Mouse (Mus musculus) intestine, embryonic 15.5 days (tissue): Measurements from ENCODE around the gene Pld2. TPM values are rescaled to one million over a fixed set of nuclear protein-coding genes. Genes with fewer than 3 reads are reported as not detected.
A peak's percentile ranks its signal among the peaks of the same experiment; 100 is the strongest.
"Not testable (repeated sequence)": the region's sequence is repeated elsewhere in the genome, so short reads cannot be mapped to it uniquely, and the experiment has no call there.

ENCODE experiments used
- ATAC-seq: fragments of 200-750 bp; cut with Nextera tagmentation; 2 replicates; pipeline ENCODE4 v1.8.0; 2017; ENCODE audit warnings: moderate TSS enrichment, moderate library complexity
- H3K27ac ChIP-seq: fragments of 300-500 bp; sonication (generic); 2 replicates; pipeline ENCODE4 v1.5.1; 2015; ENCODE audit warnings: mild to moderate bottlenecking, inconsistent platforms
- H3K27me3 ChIP-seq: fragments of 300-500 bp; sonication (generic); replicated peaks from 2 replicates; pipeline ENCODE4 v1.6.1; 2015; ENCODE audit warnings: inconsistent platforms
- H3K36me3 ChIP-seq: fragments of 300-500 bp; sonication (generic); 2 replicates; pipeline ENCODE4 v1.6.1; 2015; ENCODE audit warnings: inconsistent platforms
- H3K4me1 ChIP-seq: fragments of 300-500 bp; sonication (generic); replicated peaks from 2 replicates; pipeline ENCODE4 v1.6.1; 2015; ENCODE audit warnings: inconsistent platforms
- H3K4me2 ChIP-seq: fragments of 300-500 bp; sonication (generic); replicated peaks from 2 replicates; pipeline ENCODE4 v1.6.1; 2015; ENCODE audit warnings: mild to moderate bottlenecking, inconsistent platforms
- H3K4me3 ChIP-seq: fragments of 300-500 bp; sonication (generic); replicated peaks from 2 replicates; pipeline ENCODE4 v1.5.1; 2015; ENCODE audit warnings: inconsistent platforms
- H3K9ac ChIP-seq: fragments of 300-500 bp; sonication (generic); 2 replicates; pipeline ENCODE4 v1.6.1; 2015; ENCODE audit warnings: inconsistent platforms
- H3K9me3 ChIP-seq: fragments of 300-500 bp; sonication (generic); 2 replicates; pipeline ENCODE4 v1.6.1; 2016; ENCODE audit warnings: inconsistent platforms
- WGBS: fragments of 180-500 bp; shearing (Covaris S2); methylation state at CpG from one replicate; pipeline ENCODE4 v1.1.7; 2015; 5-methylcytosine and 5-hydroxymethylcytosine counted together
- polyA plus RNA-seq: library from polyadenylated mRNA; unstranded; fragments of >200 nt; fragmentation: Nextera tagmentation; extraction: Ambion mirVana; gene quantifications from 2 replicates; pipeline ENCODE4 v1.2.1, GENCODE M21; 2015

Gene Pld2
- polyA plus RNA-seq, 1 experiment from 2014 or later, result 10.3 TPM

DNA sequence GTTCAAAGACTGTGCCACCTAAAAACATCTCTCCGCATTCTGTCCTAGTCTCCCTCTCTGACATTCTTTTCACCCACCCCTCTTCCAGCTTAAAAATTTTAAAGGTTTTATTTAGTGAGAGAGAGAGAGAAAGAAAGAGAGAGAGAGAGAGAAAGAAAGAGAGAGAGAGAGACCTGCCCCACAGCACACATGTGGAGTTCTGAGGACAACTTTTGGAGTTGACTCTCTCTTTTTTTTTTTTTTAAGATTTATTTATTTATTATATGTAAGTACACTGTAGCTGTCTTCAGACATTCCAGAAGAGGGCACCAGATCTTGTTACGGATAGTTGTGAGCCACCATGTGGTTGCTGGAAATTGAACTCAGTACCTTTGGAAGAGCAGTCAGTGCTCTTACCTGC lies 8.8 kb upstream of the Pld2 start:
- H3K27ac ChIP-seq, H3K4me3 ChIP-seq, H3K9ac ChIP-seq, H3K27me3 ChIP-seq, H3K4me1 ChIP-seq, H3K4me2 ChIP-seq, ATAC-seq, H3K9me3 ChIP-seq: not testable (repeated sequence)
- peaks cover 15% of the 10 kb centered on the region for H3K36me3 ChIP-seq
- WGBS, result 88% methylated on average over 2 of the region's 2 CpGs

DNA sequence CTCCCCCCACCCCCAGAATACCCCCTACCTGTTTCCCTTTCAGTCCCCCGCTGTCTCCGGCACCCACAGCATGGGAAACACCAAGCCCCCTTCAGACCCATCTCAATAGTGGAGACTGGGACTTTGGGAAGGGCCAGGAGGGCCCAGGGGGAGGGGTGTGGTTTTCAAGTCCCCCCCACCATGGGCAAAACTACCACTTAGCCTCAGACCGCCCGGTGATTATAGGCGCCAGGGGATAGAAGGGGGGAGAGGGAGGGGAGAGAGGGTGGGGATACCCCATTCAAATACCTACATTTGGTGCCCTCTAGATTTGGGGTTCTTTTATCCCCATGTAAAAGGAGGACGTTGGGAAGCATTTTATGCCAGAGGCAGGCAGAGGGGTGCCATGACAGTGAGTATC lies 7.0 kb upstream of the Pld2 start, which contains the start of gene Gm40193:
TSS of gene Gm40193 (minus strand) at position 101 of the 400 bp plus-strand sequence.
- H3K4me2 ChIP-seq, result no peak within 1 kb of the TSS
- H3K27ac ChIP-seq, result no peak within 1 kb of the TSS
- H3K9me3 ChIP-seq, result no peaks in the 10 kb centered on the region
- 87% methylated on average over 6 of the region's 6 CpGs for WGBS
- no peak within 1 kb of the TSS for H3K4me3 ChIP-seq
- peaks cover 3% of the 10 kb centered on the region for H3K36me3 ChIP-seq
- no peaks in the 10 kb centered on the region for H3K27me3 ChIP-seq
- ATAC-seq, result no peak
- no peak within 1 kb of the TSS for H3K9ac ChIP-seq
- no peaks in the 10 kb centered on the region for H3K4me1 ChIP-seq

DNA sequence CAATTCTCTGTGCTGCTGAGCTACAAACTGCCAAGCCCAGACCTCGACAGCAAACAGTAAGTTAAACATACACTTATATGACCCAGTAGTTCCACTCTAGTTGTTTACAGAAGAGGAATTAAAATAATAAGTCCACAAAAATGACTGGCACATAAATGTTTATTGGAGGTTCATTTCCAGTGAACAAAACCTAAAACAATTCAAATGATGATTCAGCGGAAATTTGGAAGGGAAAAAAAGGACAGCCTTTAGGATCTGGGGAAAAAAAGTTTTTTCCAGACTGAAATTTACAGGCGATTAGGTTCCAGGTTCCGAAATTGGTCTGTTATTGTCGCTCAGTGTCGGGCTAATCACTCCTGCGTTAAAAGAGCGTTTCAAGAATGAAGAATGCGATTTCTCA lies 441 bp upstream of the Pld2 start:
- Histone ChIP-seq H3K9ac (peak overlapping the region; percentile 69; the same call in 1 of the 2 replicates), H3K4me2 (peak overlapping the region; percentile 72), H3K36me3 (no peaks in the 10 kb centered on the region), H3K27me3 (no peaks in the 10 kb centered on the region), H3K4me3 (peak overlapping the region; percentile 58), H3K4me1 (0 out of 2 replicates have a peak, but pooled peaks cover 4% of the 10 kb centered on the region), H3K27ac (no peak overlapping the region), H3K9me3 (no peaks in the 10 kb centered on the region)
- WGBS, result 10% methylated on average over 9 of the region's 9 CpGs
- ATAC-seq, result peak; percentile 11; the same call in 1 of the 2 replicates

DNA sequence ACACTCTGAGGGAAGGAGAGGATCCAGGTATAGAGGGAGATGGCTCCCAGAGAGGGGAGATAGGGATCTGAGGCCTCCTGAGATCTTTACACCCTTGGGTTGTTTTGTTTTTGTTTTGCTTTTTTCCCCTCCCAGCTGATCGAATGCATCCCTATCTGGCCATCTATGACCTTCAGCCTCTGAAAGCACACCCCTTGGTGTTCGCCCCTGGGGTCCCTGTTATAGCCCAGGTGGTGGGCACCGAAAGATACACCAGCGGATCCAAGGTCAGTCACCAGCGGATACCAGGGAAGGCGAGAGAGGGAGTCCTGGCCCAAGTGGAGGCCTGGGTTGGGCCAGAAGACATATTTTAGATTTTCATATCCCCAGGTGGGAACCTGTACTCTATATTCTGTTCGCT lies 1.1 kb downstream of the Pld2 start:
- Histone ChIP-seq H3K9ac (peak overlapping the region; percentile 69; the same call in 1 of the 2 replicates), H3K4me2 (peak overlapping the region; percentile 72), H3K4me1 (0 out of 2 replicates have a peak, but pooled peaks cover 4% of the 10 kb centered on the region), H3K27me3 (no peaks in the 10 kb centered on the region), H3K27ac (no peak overlapping the region), H3K9me3 (no peaks in the 10 kb centered on the region), H3K36me3 (no peaks in the 10 kb centered on the region), H3K4me3 (peak overlapping the region; percentile 58)
- WGBS, result 83% methylated on average over 7 of the region's 7 CpGs
- no peak for ATAC-seq

DNA sequence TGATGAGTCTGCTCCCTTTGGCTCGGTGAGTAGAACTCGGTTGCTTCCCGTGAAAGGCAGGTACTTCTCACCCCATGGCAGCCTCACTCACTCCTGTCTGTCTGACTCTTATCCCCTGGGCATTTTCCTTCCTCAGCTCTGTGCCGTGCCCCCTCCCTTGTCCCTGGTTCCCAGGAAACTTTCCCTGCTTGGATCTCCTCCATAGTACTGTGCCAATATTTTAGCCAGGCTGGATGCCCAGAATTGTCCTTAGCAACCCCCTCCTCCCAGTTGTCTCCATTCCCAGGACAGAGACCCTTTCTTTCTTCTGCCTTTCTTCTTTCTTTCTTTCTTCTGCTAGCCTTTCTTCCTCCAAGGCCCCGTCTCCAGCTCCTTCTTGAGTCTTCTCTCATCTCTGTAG lies 1.6 kb downstream of the Pld2 start:
- Histone ChIP-seq H3K9ac (no peak overlapping the region), H3K27me3 (no peaks in the 10 kb centered on the region), H3K36me3 (no peaks in the 10 kb centered on the region), H3K4me2 (peak overlapping the region; percentile 72; the same call in 1 of the 2 replicates), H3K4me1 (0 out of 2 replicates have a peak, but pooled peaks cover 4% of the 10 kb centered on the region), H3K27ac (no peak overlapping the region), H3K9me3 (no peaks in the 10 kb centered on the region), H3K4me3 (no peak overlapping the region)
- WGBS, result 76% methylated on average over 5 of the region's 5 CpGs
- ATAC-seq, result no peak

DNA sequence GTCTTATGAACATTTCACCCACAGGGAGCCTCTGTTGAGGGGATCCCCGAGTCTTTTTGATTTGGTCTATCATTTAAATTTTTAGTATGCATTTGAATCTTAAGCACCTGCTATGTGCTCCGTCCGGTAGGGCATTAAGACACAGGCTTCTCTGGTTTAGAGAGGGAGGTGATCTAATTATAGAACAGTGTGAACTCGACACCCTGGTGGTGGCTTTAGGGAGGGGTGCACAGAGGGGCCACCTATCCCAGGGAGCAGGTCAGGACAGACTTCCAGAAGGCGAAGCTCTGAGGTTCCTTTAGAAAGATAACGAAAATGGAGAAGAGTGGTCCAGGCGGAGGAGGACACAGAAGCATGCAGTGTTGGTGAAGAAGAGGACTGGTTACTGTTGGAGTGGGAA lies 4.6 kb downstream of the Pld2 start:
- ATAC-seq, result no peak
- Histone ChIP-seq H3K27me3 (no peaks in the 10 kb centered on the region), H3K36me3 (no peaks in the 10 kb centered on the region), H3K9me3 (no peaks in the 10 kb centered on the region), H3K4me3 (no peak overlapping the region), H3K4me2 (no peak overlapping the region), H3K27ac (no peak overlapping the region), H3K4me1 (0 out of 2 replicates have a peak, but pooled peaks cover 4% of the 10 kb centered on the region), H3K9ac (no peak overlapping the region)
- 64% methylated on average over 7 of the region's 7 CpGs for WGBS

DNA sequence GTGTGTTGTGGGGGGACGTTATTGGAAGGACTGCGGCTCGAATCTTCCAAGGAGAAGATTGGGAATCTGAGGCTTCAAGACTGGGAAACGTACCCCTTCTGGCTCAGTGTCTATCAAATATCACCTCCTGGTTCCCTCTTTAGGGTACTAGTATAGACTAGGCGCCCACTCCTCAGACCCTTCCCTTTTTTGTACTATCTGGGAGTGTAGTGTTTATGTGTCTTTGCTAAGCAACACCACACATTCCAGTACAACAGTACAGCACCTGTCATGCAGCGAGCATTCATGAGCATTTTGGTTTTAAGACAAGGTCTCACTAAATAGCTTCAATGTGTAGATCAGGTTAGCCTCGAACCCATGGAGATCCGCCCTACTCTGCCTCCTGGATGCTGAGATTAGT lies 11.7 kb downstream of the Pld2 start:
- Histone ChIP-seq H3K36me3 (0 out of 2 replicates have a peak, but pooled peaks cover 4% of the 10 kb centered on the region), H3K27ac (no peak overlapping the region), H3K4me1 (no peaks in the 10 kb centered on the region), H3K27me3 (no peaks in the 10 kb centered on the region), H3K9me3 (no peaks in the 10 kb centered on the region), H3K9ac (no peak overlapping the region), H3K4me3 (no peak overlapping the region), H3K4me2 (no peak overlapping the region)
- 89% methylated on average over 8 of the region's 8 CpGs for WGBS
- ATAC-seq, result no peak

DNA sequence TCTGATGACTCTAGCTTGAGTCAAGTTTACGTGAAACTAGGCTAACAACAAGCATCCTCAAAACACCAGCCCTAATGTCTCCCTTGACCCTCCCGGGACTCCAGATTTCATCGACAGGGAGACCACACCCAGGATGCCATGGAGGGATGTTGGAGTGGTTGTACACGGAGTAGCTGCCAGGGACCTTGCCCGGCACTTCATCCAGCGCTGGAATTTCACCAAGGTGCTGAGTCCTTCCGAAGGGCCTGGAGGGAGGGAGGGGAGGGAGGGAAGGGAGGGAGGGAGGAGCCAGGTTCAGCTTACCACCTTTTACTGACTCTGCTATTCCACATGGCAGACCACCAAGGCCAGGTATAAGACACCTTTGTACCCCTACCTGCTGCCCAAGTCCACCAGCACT lies 14.1 kb downstream of the Pld2 start:
- WGBS, result 27% methylated on average over 7 of the region's 7 CpGs
- no peak overlapping the region for H3K27ac ChIP-seq
- no peaks in the 10 kb centered on the region for H3K9me3 ChIP-seq
- H3K4me1 ChIP-seq, result no peaks in the 10 kb centered on the region
- H3K4me3 ChIP-seq, result no peak overlapping the region
- no peak for ATAC-seq
- H3K9ac ChIP-seq, result no peak overlapping the region
- H3K36me3 ChIP-seq, result 0 out of 2 replicates have a peak, but pooled peaks cover 7% of the 10 kb centered on the region
- H3K27me3 ChIP-seq, result no peaks in the 10 kb centered on the region
- H3K4me2 ChIP-seq, result no peak overlapping the region

DNA sequence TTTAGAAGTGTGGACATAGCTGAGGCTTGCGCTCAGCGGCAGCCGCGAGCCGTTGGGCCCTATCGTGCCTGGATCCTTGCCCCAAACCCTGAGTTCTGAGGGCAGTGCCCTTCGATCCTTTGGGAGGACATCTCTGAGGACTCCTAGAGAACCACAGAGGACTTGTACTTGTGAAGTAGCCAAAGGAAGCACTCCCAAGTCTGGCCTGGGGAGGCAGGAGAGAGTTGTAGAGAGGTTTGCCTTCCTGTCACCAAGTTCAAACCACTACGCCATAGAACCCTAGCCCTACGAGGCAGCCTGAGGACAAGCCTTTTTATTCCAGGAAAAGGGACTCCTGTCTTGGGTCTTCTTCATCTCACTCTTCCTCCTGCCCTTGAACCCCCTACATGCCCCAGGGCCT lies 17.7 kb downstream of the Pld2 start:
- 91% methylated on average over 9 of the region's 9 CpGs for WGBS
- H3K4me1 ChIP-seq, result peaks cover 7% of the 10 kb centered on the region
- no peak overlapping the region for H3K4me3 ChIP-seq
- H3K9ac ChIP-seq, result no peak overlapping the region
- H3K27ac ChIP-seq, result no peak overlapping the region
- 0 out of 2 replicates have a peak, but pooled peaks cover 7% of the 10 kb centered on the region for H3K36me3 ChIP-seq
- ATAC-seq, result no peak
- no peaks in the 10 kb centered on the region for H3K27me3 ChIP-seq
- no peaks in the 10 kb centered on the region for H3K9me3 ChIP-seq
- H3K4me2 ChIP-seq, result no peak overlapping the region

DNA sequence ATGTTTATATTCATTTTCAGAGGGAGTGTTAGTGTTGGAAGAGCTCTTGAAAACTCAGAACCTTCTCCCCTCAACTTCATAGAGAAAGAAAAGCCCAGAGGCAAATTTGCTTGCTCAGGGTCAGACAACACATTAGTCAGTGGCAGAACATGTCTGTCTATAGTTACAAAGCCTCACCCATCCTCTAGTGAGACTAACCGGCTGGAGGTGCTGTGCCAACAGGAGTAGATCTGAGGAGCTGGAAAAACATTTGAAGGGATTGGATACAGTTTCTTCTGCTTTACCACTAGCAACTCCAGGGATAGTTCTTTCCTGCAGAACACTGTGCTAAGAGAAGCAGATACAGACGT lies 22.0 kb downstream of the Pld2 start:
- peak overlapping the region; percentile 79 for H3K9ac ChIP-seq

DNA sequence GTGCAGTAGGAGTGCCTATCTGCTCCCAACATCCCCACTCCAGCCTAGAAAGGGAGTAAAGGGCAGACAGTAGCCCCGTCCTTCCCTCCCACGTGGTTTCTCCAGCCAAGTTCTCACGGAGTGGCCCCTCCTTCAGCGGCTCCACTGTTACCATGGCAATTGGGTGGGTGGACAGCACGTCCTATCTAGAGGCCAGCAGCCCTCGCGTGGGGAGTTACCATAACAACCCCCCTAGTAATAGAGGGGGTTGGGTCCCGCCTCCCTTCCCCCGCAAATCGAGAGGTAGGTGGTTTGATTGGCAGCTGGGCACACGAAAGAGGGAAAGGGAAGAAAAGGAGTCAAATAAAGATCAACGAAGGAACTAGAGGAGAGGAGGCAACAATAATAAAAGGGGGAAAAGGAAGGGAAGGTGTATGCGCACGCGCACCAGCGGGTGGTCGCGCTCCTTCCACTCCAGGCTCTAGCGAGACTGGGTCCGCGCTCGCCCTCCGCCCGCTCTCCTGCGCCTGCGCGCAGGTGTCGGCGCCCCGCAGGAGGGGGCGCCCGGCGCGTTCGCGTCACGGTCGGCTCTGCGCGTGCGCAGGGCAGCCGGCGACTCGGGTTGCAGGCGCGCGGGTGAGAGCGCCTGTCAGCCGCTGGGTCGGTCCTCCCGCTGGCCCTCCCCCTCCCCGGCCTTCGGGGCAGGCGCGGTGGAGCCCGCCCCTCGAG lies 22.6 kb downstream of the Pld2 start, which contains the start of gene Mink1:
TSS of gene Mink1 (plus strand) at position 595 of the 708 bp plus-strand sequence.
- Histone ChIP-seq H3K4me3 (peak within 1 kb of the TSS; percentile 95), H3K27ac (peak within 1 kb of the TSS; percentile 89), H3K4me1 (peaks cover 26% of the 10 kb centered on the region), H3K36me3 (0 out of 2 replicates have a peak, but pooled peaks cover 3% of the 10 kb centered on the region), H3K4me2 (peak within 1 kb of the TSS; percentile 90), H3K27me3 (no peaks in the 10 kb centered on the region), H3K9ac (peak within 1 kb of the TSS; percentile 79), H3K9me3 (no peaks in the 10 kb centered on the region)
- WGBS, result under 1% methylated on average over 56 of the region's 57 CpGs
- peak; percentile 93 for ATAC-seq

More for the DNA sequence above, 22.0 kb downstream of the Pld2 start:
- ATAC-seq, result no peak; the same call in 1 of the 2 replicates
- 0 out of 2 replicates have a peak, but pooled peaks cover 3% of the 10 kb centered on the region for H3K36me3 ChIP-seq
- peak overlapping the region; percentile 95 for H3K4me3 ChIP-seq
- 0% methylated on average over 2 of the region's 2 CpGs for WGBS
- H3K27me3 ChIP-seq, result no peaks in the 10 kb centered on the region
- H3K4me1 ChIP-seq, result peaks cover 26% of the 10 kb centered on the region
- peak overlapping the region; percentile 90 for H3K4me2 ChIP-seq
- no peaks in the 10 kb centered on the region for H3K9me3 ChIP-seq
- peak overlapping the region; percentile 78 for H3K27ac ChIP-seq

DNA sequence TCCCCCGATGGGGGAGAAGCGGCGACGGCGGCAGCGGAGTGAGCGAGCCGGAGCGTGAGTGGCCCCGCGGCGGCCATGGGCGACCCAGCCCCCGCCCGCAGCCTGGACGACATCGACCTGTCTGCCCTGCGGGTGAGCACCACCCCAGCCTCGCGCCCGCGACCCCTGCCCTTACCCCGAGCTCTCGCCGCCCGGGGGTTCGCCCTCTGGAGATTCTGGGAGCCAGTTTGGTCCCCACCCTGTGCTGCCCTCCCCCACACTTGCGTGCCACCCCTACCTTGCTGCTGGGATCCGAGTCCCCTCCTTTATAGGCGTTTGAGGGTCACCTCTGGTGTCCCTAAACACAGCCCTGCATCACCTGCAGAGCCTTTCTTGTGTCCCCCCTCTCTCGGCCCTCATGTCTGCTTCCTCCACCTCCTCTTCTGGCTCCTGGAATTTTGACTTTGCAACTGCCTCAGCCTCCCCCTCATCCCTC lies 23.2 kb downstream of the Pld2 start:
- H3K9ac ChIP-seq, result peak overlapping the region; percentile 79
- H3K9me3 ChIP-seq, result no peaks in the 10 kb centered on the region
- H3K4me2 ChIP-seq, result peak overlapping the region; percentile 90
- 0% methylated on average over 23 of the region's 31 CpGs for whole genome bisulfite sequencing
- H3K27ac ChIP-seq, result peak overlapping the region; percentile 89
- H3K36me3 ChIP-seq, result no peaks in the 10 kb centered on the region
- no peaks in the 10 kb centered on the region for H3K27me3 ChIP-seq
- H3K4me1 ChIP-seq, result peaks cover 26% of the 10 kb centered on the region
- ATAC-seq, result no peak; the same call in none of the 2 replicates
- peak overlapping the region; percentile 95 for H3K4me3 ChIP-seq
